Mouse (Mus musculus): ENCODE measurements around the gene Cacnb4. TPM values are rescaled to one million over a fixed set of nuclear protein-coding genes. Genes with fewer than 3 reads are reported as not detected.

The Cacnb4 gene
- total and polyA plus RNA-seq, 3 experiments, result not detected

- Histone ChIP-seq H3K9ac (ENCODE audit: control insufficient read depth, low read depth, low read length, poor library complexity, severe bottlenecking) (no peak overlapping the region), H3K27ac (ENCODE audit: control insufficient read depth, low read depth, low read length) (no peak overlapping the region), H3K79me2 (ENCODE audit: control insufficient read depth, insufficient read depth, low read length, poor library complexity) (no peaks in the 10 kb centered on the region), H3K27me3 (ENCODE audit: control insufficient read depth in 1 of 2, insufficient read depth in 2 of 2, low read length in 2 of 2) (no peaks in the 10 kb centered on the region), H3K4me1 (ENCODE audit: control insufficient read depth in 1 of 2, insufficient read depth in 2 of 2, low read length in 2 of 2) (peaks cover 0 to 6% of the 10 kb centered on the region in 2 experiments; a peak in 3 of 4 replicates), H3K36me3 (ENCODE audit: control insufficient read depth in 1 of 2, insufficient read depth in 2 of 2, low read length in 2 of 2) (peaks cover 0 to 2% of the 10 kb centered on the region in 2 experiments; a peak in 1 of 4 replicates), H3K4me3 (ENCODE audit: control insufficient read depth in 1 of 2, insufficient read depth in 1 of 2, low read depth in 2 of 2, low read length in 2 of 2) (no peak overlapping the region), H3K9me3 (replicated peaks; ENCODE audit: insufficient read depth, low read length) (no peaks in the 10 kb centered on the region)
- DNase-seq (ENCODE audit: low read depth, low spot score), result no peak
- TF ChIP-seq NELFE (IDR thresholded peaks at IDR 0.05; ENCODE audit: low read depth, low read length) (no peak), MYC (IDR thresholded peaks at IDR 0.05; ENCODE audit: low read depth, low read length) (no peak), CHD1 (IDR thresholded peaks at IDR 0.05; ENCODE audit: low read depth, low read length) (no peak), EP300 (IDR thresholded peaks at IDR 0.05; ENCODE audit: low read depth in 1 of 2, low read length in 2 of 2) (no peak), MXI1 (IDR thresholded peaks at IDR 0.05; ENCODE audit: low read depth, low read length) (no peak), USF2 (IDR thresholded peaks at IDR 0.05; ENCODE audit: borderline replicate concordance in 1 of 2, insufficient read depth in 1 of 2, low read depth in 1 of 2, low read length in 2 of 2) (no peak), KAT2A (conservative IDR thresholded peaks at IDR 0.05; ENCODE audit: low read depth, low read length) (no peak), MYB (IDR thresholded peaks at IDR 0.05; ENCODE audit: low read depth, low read length) (no peak), NRF1 (IDR thresholded peaks at IDR 0.05; ENCODE audit: insufficient read depth, low read depth, low read length, poor library complexity, severe bottlenecking) (no peak), ZKSCAN1 (IDR thresholded peaks at IDR 0.05; ENCODE audit: low read depth, low read length) (no peak), MAZ (IDR thresholded peaks at IDR 0.05; ENCODE audit: low read depth, low read length) (no peak), CTCF (IDR thresholded peaks at IDR 0.05 in 2 of 3, conservative IDR thresholded peaks at IDR 0.05 in 1 of 3; ENCODE audit: control insufficient read depth in 1 of 3, insufficient read depth in 1 of 3, low read depth in 2 of 3, low read length in 3 of 3, poor library complexity in 1 of 3, severe bottlenecking in 1 of 3) (no peak), POLR2AphosphoS5 (IDR thresholded peaks at IDR 0.05; ENCODE audit: borderline replicate concordance, low read depth, low read length) (no peak), GATA1 (IDR thresholded peaks at IDR 0.05; ENCODE audit: low read depth, low read length) (no peak), SMC3 (IDR thresholded peaks at IDR 0.05; ENCODE audit: low read depth, low read length) (no peak), TCF12 (IDR thresholded peaks at IDR 0.05; ENCODE audit: low read depth, low read length) (no peak), POLR2AphosphoS2 (IDR thresholded peaks at IDR 0.05; ENCODE audit: low read length) (no peak), SIN3A (IDR thresholded peaks at IDR 0.05; ENCODE audit: low read length) (no peak)
Measured at GRCm38 (mm10) chr2:52602921-52603320, 73.7 kb downstream of the Cacnb4 start.

DNA sequence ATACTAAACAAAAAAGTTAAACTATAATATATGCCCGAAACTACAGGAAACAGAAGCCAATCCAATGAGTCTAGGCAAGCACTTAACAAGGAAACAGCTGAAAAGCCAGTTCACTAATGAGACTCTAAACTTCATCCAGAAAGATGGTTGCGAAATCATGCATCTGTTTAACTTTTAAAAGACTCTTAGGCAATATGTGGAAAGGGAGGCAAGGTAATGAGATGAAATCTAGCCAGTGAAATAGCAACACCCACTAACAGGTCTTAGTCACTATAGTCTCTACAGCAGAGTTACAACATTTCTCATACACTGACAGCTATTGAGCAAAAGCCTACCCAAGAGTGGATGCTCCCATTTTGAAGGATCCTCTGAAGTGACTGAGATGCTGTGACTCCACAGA, 74.4 kb downstream of the Cacnb4 start:
- no peak overlapping the region for H3K27ac ChIP-seq (ENCODE audit: control insufficient read depth, low read depth, low read length)
- no peak for DNase-seq (ENCODE audit: low read depth, low spot score)
- TF ChIP-seq ZNF384 (IDR thresholded peaks at IDR 0.05; ENCODE audit: low read depth, low read length), result no peak
- no peak for TF ChIP-seq ETS1 (IDR thresholded peaks at IDR 0.05; ENCODE audit: low read depth, low read length)
- TF ChIP-seq ZKSCAN1 (IDR thresholded peaks at IDR 0.05; ENCODE audit: low read depth, low read length), result no peak
- no peak for TF ChIP-seq NELFE (IDR thresholded peaks at IDR 0.05; ENCODE audit: low read depth, low read length)
- no peak for TF ChIP-seq POLR2A (IDR thresholded peaks at IDR 0.05; ENCODE audit: control insufficient read depth in 1 of 2, insufficient read depth in 1 of 2, low read depth in 1 of 2, low read length in 2 of 2, poor library complexity in 1 of 2)
- TF ChIP-seq POLR2AphosphoS2 (IDR thresholded peaks at IDR 0.05; ENCODE audit: low read length), result no peak
- TF ChIP-seq GATA1 (IDR thresholded peaks at IDR 0.05; ENCODE audit: low read depth, low read length), result no peak
- no peak for TF ChIP-seq HCFC1 (IDR thresholded peaks at IDR 0.05; ENCODE audit: low read depth, low read length)
- no peak for TF ChIP-seq TCF12 (IDR thresholded peaks at IDR 0.05; ENCODE audit: low read depth, low read length)

More for the DNA sequence above, 74.4 kb downstream of the Cacnb4 start:
- H3K9ac ChIP-seq (ENCODE audit: control insufficient read depth, low read depth, low read length, poor library complexity, severe bottlenecking), result no peak overlapping the region
- no peak overlapping the region for H3K4me3 ChIP-seq (ENCODE audit: control insufficient read depth in 1 of 2, insufficient read depth in 1 of 2, low read depth in 2 of 2, low read length in 2 of 2)
- peaks cover 0 to 2% of the 10 kb centered on the region in 2 experiments; a peak in 1 of 4 replicates for H3K36me3 ChIP-seq (ENCODE audit: control insufficient read depth in 1 of 2, insufficient read depth in 2 of 2, low read length in 2 of 2)
- H3K27me3 ChIP-seq (ENCODE audit: control insufficient read depth in 1 of 2, insufficient read depth in 2 of 2, low read length in 2 of 2), result no peaks in the 10 kb centered on the region
- peaks cover 0 to 6% of the 10 kb centered on the region in 2 experiments; a peak in 3 of 4 replicates for H3K4me1 ChIP-seq (ENCODE audit: control insufficient read depth in 1 of 2, insufficient read depth in 2 of 2, low read length in 2 of 2)
- no peaks in the 10 kb centered on the region for H3K9me3 ChIP-seq (replicated peaks; ENCODE audit: insufficient read depth, low read length)
- H3K79me2 ChIP-seq (ENCODE audit: control insufficient read depth, insufficient read depth, low read length, poor library complexity), result no peaks in the 10 kb centered on the region

All from MEL (cell line).